Mouse (Mus musculus) embryonic facial prominence, embryonic 14.5 days (tissue): ENCODE measurements at regions not wholly inside any gene's neighbourhood (a gene's known extent, or its start where the extent isn't known, plus 50 kb on each side); places are given as distances from the start of the nearest gene placed in this dataset.

ENCODE experiments used
- ATAC-seq: fragments of 200-750 bp; cut with Nextera tagmentation; 2 replicates; pipeline ENCODE4 v1.8.0; 2017; ENCODE audit warnings: low read depth, moderate number of reproducible peaks, moderate TSS enrichment
- DNase-seq: peaks from one replicate; pipeline ENCODE4 v3.0.0-alpha.2; 2015; ENCODE audit warnings: low spot score
- H3K27ac ChIP-seq: fragments of 300-500 bp; sonication (generic); replicated peaks from 2 replicates; pipeline ENCODE4 v1.5.1; 2014; ENCODE audit warnings: low read depth, mild to moderate bottlenecking, low read length, moderate library complexity
- H3K27me3 ChIP-seq: fragments of 300-500 bp; sonication (generic); replicated peaks from 2 replicates; pipeline ENCODE4 v1.6.1; 2014; ENCODE audit warnings: low read length; ENCODE audit not compliant: control insufficient read depth, insufficient read depth
- H3K36me3 ChIP-seq: fragments of 300-500 bp; sonication (generic); 2 replicates; pipeline ENCODE4 v1.6.1; 2014; ENCODE audit warnings: low read length, mixed read lengths; ENCODE audit not compliant: control insufficient read depth, insufficient read depth
- H3K4me1 ChIP-seq: fragments of 300-500 bp; sonication (generic); 2 replicates; pipeline ENCODE4 v1.6.1; 2014; ENCODE audit warnings: antibody characterized with exemption, low read length; ENCODE audit not compliant: control insufficient read depth, insufficient read depth
- H3K4me2 ChIP-seq: fragments of 300-500 bp; sonication (generic); 2 replicates; pipeline ENCODE4 v1.6.1; 2014; ENCODE audit warnings: low read depth, mild to moderate bottlenecking, low read length, moderate library complexity, mixed read lengths
- H3K4me3 ChIP-seq: fragments of 300-500 bp; sonication (generic); 2 replicates; pipeline ENCODE4 v1.5.1; 2014; ENCODE audit warnings: low read depth, mild to moderate bottlenecking, low read length
- H3K9ac ChIP-seq: fragments of 300-500 bp; sonication (generic); 2 replicates; pipeline ENCODE4 v1.6.1; 2014; ENCODE audit warnings: low read depth, mild to moderate bottlenecking, low read length, moderate library complexity, mixed read lengths
- H3K9me3 ChIP-seq: fragments of 300-500 bp; sonication (generic); 2 replicates; pipeline ENCODE4 v1.6.1; 2016; ENCODE audit warnings: low read length; ENCODE audit not compliant: control insufficient read depth
- WGBS: fragments of 180-500 bp; shearing (Covaris S2); extraction: QIAGEN DNeasy Blood & Tissue Kit; methylation state at CpG from one replicate; pipeline ENCODE4 v1.1.7; 2014; 5-methylcytosine and 5-hydroxymethylcytosine counted together

DNA sequence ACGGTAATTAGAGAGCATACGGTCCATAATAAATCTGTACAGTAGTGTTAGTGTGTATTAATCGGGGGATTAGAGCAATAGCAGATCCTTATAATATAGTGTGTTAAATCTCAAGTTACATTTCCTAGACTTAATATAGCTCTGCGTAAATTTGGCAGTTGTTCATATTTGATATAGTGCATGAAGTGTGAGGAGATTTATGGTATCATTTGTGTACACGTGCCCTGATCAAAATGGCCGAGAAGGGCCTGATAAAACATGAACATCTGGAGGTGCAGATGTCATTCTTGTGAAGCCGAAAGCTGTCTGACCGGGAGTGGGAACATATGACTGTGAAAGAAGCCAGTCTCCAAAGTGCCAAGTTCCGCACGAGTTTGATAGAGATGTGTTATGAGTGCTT, 376.9 kb downstream of the Gpat3 start:
- Histone ChIP-seq H3K4me1 (no peaks in the 10 kb centered on the region), H3K27me3 (no peaks in the 10 kb centered on the region), H3K9ac (no peak overlapping the region), H3K27ac (no peak overlapping the region), H3K4me2 (no peak overlapping the region), H3K36me3 (no peaks in the 10 kb centered on the region), H3K9me3 (no peaks in the 10 kb centered on the region), H3K4me3 (no peak overlapping the region)
- WGBS: 79% methylated on average over 10 of the region's 10 CpGs
- DNase-seq: no peak
- ATAC-seq: no peak

DNA sequence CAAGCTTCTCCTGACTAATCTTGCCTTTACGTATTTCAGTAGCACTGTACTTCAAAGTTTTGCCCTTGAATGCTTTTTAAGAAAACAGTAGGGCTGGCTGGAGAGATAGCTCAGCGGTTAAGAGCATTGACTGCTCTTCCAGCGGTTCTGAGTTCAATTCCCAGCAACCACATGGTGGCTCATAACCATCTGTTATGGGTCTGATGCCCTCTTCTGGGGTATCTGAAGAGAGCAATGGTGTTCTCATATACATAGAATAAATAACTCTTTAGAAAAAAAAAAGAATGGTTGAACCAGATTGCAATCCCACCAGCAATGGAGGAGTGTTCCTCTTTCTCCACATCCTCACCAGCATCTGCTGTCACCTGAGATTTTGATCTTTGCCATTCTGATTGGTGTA, 372.6 kb downstream of the Gpat3 start:
- Histone ChIP-seq H3K4me1 (no peaks in the 10 kb centered on the region), H3K4me3 (no peak overlapping the region), H3K27ac (no peak overlapping the region), H3K36me3 (no peaks in the 10 kb centered on the region), H3K9me3 (no peaks in the 10 kb centered on the region), H3K27me3 (no peaks in the 10 kb centered on the region), H3K4me2 (no peak overlapping the region), H3K9ac (no peak overlapping the region)
- DNase-seq (no peak), ATAC-seq (no peak)
- 89% methylated on average over 3 of the region's 3 CpGs for WGBS

DNA sequence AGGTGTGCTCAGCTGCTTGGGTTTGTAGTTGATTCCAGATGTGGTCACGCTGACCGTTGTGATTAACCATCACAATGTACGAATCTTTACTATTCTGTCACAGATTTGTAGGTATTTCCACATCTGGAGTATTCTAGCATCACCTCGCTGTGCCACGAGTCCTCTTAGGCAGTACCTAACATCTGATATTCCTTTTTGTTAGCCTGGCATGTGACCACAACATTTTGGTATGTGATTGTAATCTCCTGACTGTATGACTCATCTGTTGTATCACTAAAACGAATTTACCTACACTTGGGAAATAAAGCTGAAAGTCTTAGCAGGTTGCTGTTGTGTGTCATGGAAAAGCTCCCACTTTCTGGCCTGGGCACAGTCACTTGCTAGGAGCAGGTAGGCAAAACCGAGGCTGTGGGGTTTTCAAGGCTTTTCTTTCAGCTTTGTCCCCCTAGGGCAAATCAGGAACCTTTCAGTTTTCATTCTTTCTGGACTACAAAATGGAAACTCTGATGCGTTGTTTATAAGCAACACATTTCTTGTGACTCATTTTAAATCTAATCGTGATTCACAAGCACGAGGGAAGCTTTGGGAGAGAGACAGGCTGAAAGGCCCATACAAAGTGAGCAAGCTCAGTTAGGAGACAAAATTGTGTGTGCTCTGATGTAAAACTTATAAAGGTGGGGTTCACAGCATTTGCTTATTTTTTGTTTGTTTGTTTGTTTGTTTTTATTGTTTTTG, 371.5 kb downstream of the Gpat3 start:
- Histone ChIP-seq H3K27ac (no peak overlapping the region), H3K36me3 (no peaks in the 10 kb centered on the region), H3K27me3 (no peaks in the 10 kb centered on the region), H3K4me1 (no peaks in the 10 kb centered on the region), H3K4me3 (no peak overlapping the region), H3K9me3 (no peaks in the 10 kb centered on the region), H3K9ac (no peak overlapping the region), H3K4me2 (no peak overlapping the region)
- DNase-seq (no peak), ATAC-seq (no peak)
- WGBS: 71% methylated on average over 10 of the region's 10 CpGs

DNA sequence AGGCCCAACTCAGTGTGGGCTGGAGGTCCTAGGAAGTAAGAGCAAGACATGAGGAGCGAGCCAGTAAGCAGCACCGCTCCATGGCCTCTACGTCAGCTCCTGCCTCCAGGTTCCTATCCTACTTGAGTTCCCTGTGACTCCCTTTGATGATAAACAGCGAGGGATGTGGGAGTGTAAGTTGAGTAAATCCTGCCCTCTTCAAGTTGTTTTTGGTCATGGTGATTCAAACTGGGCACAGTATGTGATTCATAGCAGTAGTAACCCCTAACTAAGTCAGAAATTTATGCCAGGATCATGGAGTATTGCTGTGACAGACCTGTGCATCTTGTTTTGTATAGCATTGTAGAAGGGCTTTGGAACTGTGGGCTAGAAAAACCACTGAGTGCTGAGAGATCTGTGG, 366.5 kb downstream of the Gpat3 start:
- no peaks in the 10 kb centered on the region for H3K4me1 ChIP-seq

DNA sequence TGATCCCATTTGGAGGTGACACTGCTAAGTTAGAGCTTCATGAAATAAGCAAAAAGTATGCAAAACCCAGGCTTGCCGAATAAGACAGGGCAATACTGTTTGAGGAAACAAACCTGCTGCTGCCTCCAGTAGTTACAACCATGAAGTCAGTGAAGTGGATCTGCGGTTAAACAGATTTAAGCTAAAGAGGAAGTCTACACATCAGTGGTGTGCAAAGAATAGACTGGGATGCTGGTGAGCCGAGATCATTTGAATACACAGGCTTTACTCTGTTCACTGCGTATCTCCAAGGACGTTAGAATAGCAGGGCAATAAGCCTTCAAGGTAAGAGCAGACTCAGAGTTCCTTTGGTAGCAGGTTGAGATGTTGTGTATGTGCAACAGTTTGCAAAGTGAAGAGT, 362.6 kb downstream of the Gpat3 start:
- no peak overlapping the region for H3K4me2 ChIP-seq
- no peak overlapping the region for H3K27ac ChIP-seq
- H3K9ac ChIP-seq: no peak overlapping the region
- no peak overlapping the region for H3K4me3 ChIP-seq
- H3K36me3 ChIP-seq: no peaks in the 10 kb centered on the region
- no peaks in the 10 kb centered on the region for H3K9me3 ChIP-seq
- DNase-seq (no peak), ATAC-seq (no peak)
- no peaks in the 10 kb centered on the region for H3K4me1 ChIP-seq
- 90% methylated on average over 5 of the region's 5 CpGs for WGBS
- H3K27me3 ChIP-seq: no peaks in the 10 kb centered on the region

More for the DNA sequence above, 366.5 kb downstream of the Gpat3 start:
- no peak for DNase-seq
- Histone ChIP-seq H3K4me2 (no peak overlapping the region), H3K9me3 (no peaks in the 10 kb centered on the region), H3K36me3 (no peaks in the 10 kb centered on the region), H3K4me3 (no peak overlapping the region), H3K9ac (no peak overlapping the region), H3K27ac (no peak overlapping the region), H3K27me3 (no peaks in the 10 kb centered on the region)
- 81% methylated on average over 4 of the region's 4 CpGs for WGBS
- ATAC-seq: no peak

DNA sequence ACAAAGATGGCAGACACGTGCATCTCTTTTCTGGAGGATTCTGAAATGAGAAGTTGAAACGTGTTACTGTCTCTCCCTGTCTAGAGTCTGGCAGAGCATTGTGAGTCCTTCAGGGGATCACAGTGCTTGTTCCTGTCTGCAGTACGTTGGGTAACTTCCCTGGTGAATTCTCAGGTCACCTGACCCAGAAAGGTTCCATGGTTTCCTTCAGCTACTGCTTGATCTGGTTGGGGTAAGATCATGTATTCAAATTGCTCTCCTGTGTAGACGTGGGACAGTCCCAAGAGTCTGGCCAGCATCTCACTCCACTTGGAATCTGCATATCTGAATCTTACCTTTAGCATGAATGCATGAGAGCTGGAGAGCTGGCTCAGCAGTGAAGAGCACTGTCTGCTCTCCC, 350.0 kb downstream of the Gpat3 start:
- DNase-seq (no peak), ATAC-seq (no peak)
- H3K27me3 ChIP-seq: no peaks in the 10 kb centered on the region
- no peak overlapping the region for H3K27ac ChIP-seq
- no peaks in the 10 kb centered on the region for H3K9me3 ChIP-seq
- no peaks in the 10 kb centered on the region for H3K4me1 ChIP-seq
- H3K36me3 ChIP-seq: no peaks in the 10 kb centered on the region
- no peak overlapping the region for H3K4me2 ChIP-seq
- H3K4me3 ChIP-seq: no peak overlapping the region
- H3K9ac ChIP-seq: no peak overlapping the region
- 73% methylated on average over 4 of the region's 4 CpGs for WGBS

DNA sequence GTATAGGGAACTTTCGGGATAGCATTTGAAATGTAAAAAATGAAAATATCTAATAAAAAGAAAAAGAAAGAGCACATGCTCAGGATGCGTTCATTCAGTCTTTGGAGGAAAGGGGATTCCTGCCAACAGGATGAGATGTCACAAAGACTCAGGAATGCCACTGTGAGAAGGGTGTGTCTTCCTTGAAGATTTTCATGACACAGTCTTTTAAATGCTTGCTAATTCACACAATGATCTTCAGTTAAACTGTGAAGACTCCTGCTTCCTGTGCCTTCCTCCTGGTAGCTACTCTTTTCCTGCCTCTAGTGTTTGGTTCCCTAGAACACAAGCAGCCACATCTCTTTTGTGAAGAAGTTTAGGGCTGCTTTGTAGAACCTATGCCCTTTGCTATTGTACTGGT, 345.5 kb downstream of the Gpat3 start:
- 81% methylated on average over 2 of the region's 2 CpGs for WGBS

DNA sequence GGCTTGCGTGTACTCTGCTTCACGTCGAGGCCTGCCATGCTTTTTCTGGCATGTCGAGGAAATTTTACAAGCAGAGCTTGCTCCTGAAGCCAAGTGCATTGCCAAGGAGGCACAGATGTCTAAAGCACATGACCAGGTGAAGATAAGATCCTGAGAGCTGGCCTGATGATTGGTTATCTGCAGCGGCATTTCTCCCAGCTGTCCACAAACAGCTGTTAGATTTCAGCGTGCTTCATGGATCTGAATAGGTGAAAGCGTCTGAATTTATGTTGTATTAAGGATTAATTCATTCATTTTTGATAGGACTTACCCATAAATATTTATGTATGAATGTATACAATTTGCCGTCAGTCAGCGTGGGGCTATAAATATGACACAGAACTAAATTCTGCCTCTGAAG, 327.7 kb downstream of the Gpat3 start:
- DNase-seq (no peak), ATAC-seq (no peak)
- H3K4me1 ChIP-seq: no peaks in the 10 kb centered on the region
- H3K9ac ChIP-seq: no peak overlapping the region
- H3K27me3 ChIP-seq: no peaks in the 10 kb centered on the region
- H3K27ac ChIP-seq: no peak overlapping the region
- H3K4me3 ChIP-seq: no peak overlapping the region
- no peak overlapping the region for H3K4me2 ChIP-seq
- WGBS: 79% methylated on average over 9 of the region's 9 CpGs
- no peaks in the 10 kb centered on the region for H3K36me3 ChIP-seq
- H3K9me3 ChIP-seq: no peaks in the 10 kb centered on the region

More for the DNA sequence above, 345.5 kb downstream of the Gpat3 start:
- Histone ChIP-seq H3K9me3 (no peaks in the 10 kb centered on the region), H3K27ac (no peak overlapping the region), H3K9ac (no peak overlapping the region), H3K27me3 (no peaks in the 10 kb centered on the region), H3K4me2 (no peak overlapping the region), H3K4me3 (no peak overlapping the region), H3K4me1 (no peaks in the 10 kb centered on the region), H3K36me3 (no peaks in the 10 kb centered on the region)
- DNase-seq (no peak), ATAC-seq (no peak)

DNA sequence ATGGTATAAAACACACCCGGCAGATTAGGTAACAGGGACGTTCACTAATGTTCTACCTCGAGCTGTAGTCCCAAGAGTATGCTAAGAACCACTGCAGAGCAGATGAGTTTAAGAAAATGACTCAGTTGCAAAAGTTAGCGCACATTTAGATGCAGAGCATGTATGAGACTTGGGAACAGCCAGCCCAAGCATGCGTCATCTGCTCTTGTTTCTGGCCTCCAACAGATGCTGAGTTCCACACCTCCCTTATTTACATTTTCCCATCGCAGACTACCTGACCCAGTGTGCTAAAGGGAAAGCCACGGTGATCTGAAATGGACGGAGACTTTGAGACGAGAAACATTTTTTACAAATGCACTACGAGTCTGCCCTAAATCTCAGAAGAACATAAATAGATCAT, 327.3 kb downstream of the Gpat3 start:
- H3K9ac ChIP-seq: no peak overlapping the region
- H3K27ac ChIP-seq: no peak overlapping the region
- ATAC-seq (no peak), DNase-seq (peak; percentile 5)
- H3K27me3 ChIP-seq: no peaks in the 10 kb centered on the region
- H3K4me2 ChIP-seq: no peak overlapping the region
- no peaks in the 10 kb centered on the region for H3K36me3 ChIP-seq
- no peak overlapping the region for H3K4me3 ChIP-seq
- 77% methylated on average over 10 of the region's 10 CpGs for WGBS
- H3K9me3 ChIP-seq: no peaks in the 10 kb centered on the region
- H3K4me1 ChIP-seq: no peaks in the 10 kb centered on the region
